Mouse (Mus musculus) ES-E14 (cell line): Measurements from ENCODE around the gene Hist1h2bn. TPM values are rescaled to one million over a fixed set of nuclear protein-coding genes. Genes with fewer than 3 reads are reported as not detected.
"Not testable (repeated sequence)": the region's sequence is repeated elsewhere in the genome, so short reads cannot be mapped to it uniquely, and the experiment has no call there.

Experiments
- DNase-seq: peaks from one replicate; pipeline ENCODE4 v3.0.0-alpha.2; 2013; ENCODE audit warnings: low read depth, low spot score
- H3K27ac ChIP-seq: 2 replicates; pipeline ENCODE4 v1.5.1; 2012; ENCODE audit warnings: low read depth, mild to moderate bottlenecking, low read length, moderate library complexity, mixed read lengths; ENCODE audit not compliant: poor library complexity, insufficient read depth, severe bottlenecking
- H3K36me3 ChIP-seq: 2 replicates; pipeline ENCODE4 v1.6.1; 2012; ENCODE audit warnings: mild to moderate bottlenecking, low read length, moderate library complexity, mixed read lengths; ENCODE audit not compliant: control insufficient read depth, poor library complexity, insufficient read depth, severe bottlenecking
- H3K4me1 ChIP-seq, 2 experiments: fragments of 150-350 bp in 1 of 2; sonication (generic) in 1 of 2; 2 replicates each; pipeline ENCODE4 v1.6.1; 2012; ENCODE audit warnings: low read length in 2 of 2, mild to moderate bottlenecking in 1 of 2, mixed read lengths in 1 of 2; ENCODE audit not compliant: control insufficient read depth in 2 of 2, insufficient read depth in 2 of 2, poor library complexity in 1 of 2
- H3K4me3 ChIP-seq, 2 experiments: fragments of 150-350 bp in 1 of 2; sonication (generic) in 1 of 2; 2 replicates each; pipeline ENCODE4 v1.5.1; 2012; ENCODE audit warnings: low read length in 2 of 2, low read depth in 1 of 2, mild to moderate bottlenecking in 1 of 2, mixed read lengths in 1 of 2; ENCODE audit not compliant: insufficient read depth in 1 of 2, poor library complexity in 1 of 2, severe bottlenecking in 1 of 2
- H3K9ac ChIP-seq: 2 replicates; pipeline ENCODE4 v1.6.1; 2012; ENCODE audit warnings: low read depth, mild to moderate bottlenecking, low read length, mixed read lengths; ENCODE audit not compliant: poor library complexity, insufficient read depth, severe bottlenecking
- H3K9me3 ChIP-seq: fragments of 150-350 bp; sonication (generic); 2 replicates; pipeline ENCODE4 v1.6.1; 2012; ENCODE audit warnings: low read depth, mild to moderate bottlenecking, low read length; ENCODE audit not compliant: control insufficient read depth, insufficient read depth
- CHD2 ChIP-seq: IDR thresholded peaks from 2 replicates; pipeline ENCODE4 v1.6.1; 2014; ENCODE audit warnings: mild to moderate bottlenecking, low read depth, low read length, inconsistent platforms
- HCFC1 ChIP-seq: IDR thresholded peaks from 2 replicates; pipeline ENCODE4 v1.6.1; 2012; ENCODE audit warnings: low read length, inconsistent platforms, borderline replicate concordance; ENCODE audit not compliant: insufficient read depth
- MAFK ChIP-seq: IDR thresholded peaks from 2 replicates; pipeline ENCODE4 v1.6.1; 2014; ENCODE audit warnings: mild to moderate bottlenecking, low read depth, low read length, inconsistent platforms; ENCODE audit not compliant: insufficient read depth
- ZC3H11A ChIP-seq: IDR thresholded peaks from 2 replicates; pipeline ENCODE4 v1.6.1; 2012; ENCODE audit warnings: low read depth, mild to moderate bottlenecking, inconsistent platforms, low read length, borderline replicate concordance
- ZNF384 ChIP-seq: IDR thresholded peaks from 2 replicates; pipeline ENCODE4 v1.6.1; 2012; ENCODE audit warnings: low read depth, low read length, inconsistent platforms
- in situ Hi-C, 2 experiments: fragments of 600-800 bp; cut with MboI; formaldehyde crosslinking; loops; one replicate each; pipeline ENCODE4 v1.15.1; 2025; ENCODE audit warnings: low sequenced_read_pairs in 2 of 2, inconsistent platforms in 1 of 2; ENCODE audit not compliant: unreplicated experiment in 2 of 2
- total RNA-seq: library from RNA; depleted of rRNA; stranded (reverse); fragments of 300-350 nt; gene quantifications from 2 replicates; pipeline ENCODE4 v1.2.3, GENCODE M21; 2012; rRNA removed

Hist1h2bn gene
- 306 and 496 TPM in 2 replicates for total RNA-seq

GRCm38 (mm10) chr13:21753524-21754285 lies at the start of gene Hist1h2bn, which contains the start of gene Hist1h2ak:
Gene Hist1h2bn, plus strand, starts transcription at chr13:21754123.
Gene Hist1h2ak, minus strand, starts transcription at chr13:21753827.
- in situ Hi-C loops, H3K36me3 ChIP-seq, H3K4me1 ChIP-seq, H3K9me3 ChIP-seq: not testable (repeated sequence)
- peak within 1 kb of the TSS; percentile 80 for H3K9ac ChIP-seq
- peak; percentile 88; the same call in 1 of the 2 replicates for TF ChIP-seq CHD2
- peak within 1 kb of the TSS; percentile 85 for H3K27ac ChIP-seq
- DNase-seq, result peak; percentile 79
- H3K4me3 ChIP-seq, result peak within 1 kb of the TSS; percentile 60 to 68

GRCm38 (mm10) chr13:21706669-21707068 lies 47.3 kb upstream of the Hist1h2bn start:
- no peak overlapping the region for H3K9ac ChIP-seq
- in situ Hi-C loops, result loop anchor here in 1 of 2 experiments (25.0 kb wide), 1 partner anchor 544 kb away; no protein-coding TSS in a partner anchor
- TF ChIP-seq MAFK (peak; percentile 93), ZC3H11A (no peak), CHD2 (no peak)
- DNase-seq, result no peak
- peaks cover 0 to 4% of the 10 kb centered on the region in 2 experiments; a peak in 1 of 4 replicates for H3K4me1 ChIP-seq
- no peaks in the 10 kb centered on the region for H3K9me3 ChIP-seq
- no peaks in the 10 kb centered on the region for H3K36me3 ChIP-seq
- no peak overlapping the region for H3K4me3 ChIP-seq
- no peak overlapping the region for H3K27ac ChIP-seq

GRCm38 (mm10) chr13:21710031-21710711 lies 43.8 kb upstream of the Hist1h2bn start:
- Histone ChIP-seq H3K36me3 (no peaks in the 10 kb centered on the region), H3K4me3 (peak overlapping the region; percentile 89 to 96), H3K9me3 (no peaks in the 10 kb centered on the region), H3K27ac (no peak overlapping the region), H3K4me1 (peaks cover 0 to 4% of the 10 kb centered on the region in 2 experiments; a peak in 1 of 4 replicates), H3K9ac (peak overlapping the region; percentile 85)
- peak; percentile 82 for DNase-seq
- no peak for TF ChIP-seq CHD2
- TF ChIP-seq ZC3H11A, result no peak
- no peak for TF ChIP-seq ZNF384
- TF ChIP-seq HCFC1, result no peak
- TF ChIP-seq MAFK, result peak; percentile 86
- in situ Hi-C loops, result loop anchor here in 1 of 2 experiments (25.0 kb wide), 1 partner anchor 548 kb away; no protein-coding TSS in a partner anchor

GRCm38 (mm10) chr13:21710821-21711525 lies 43.0 kb upstream of the Hist1h2bn start:
- Histone ChIP-seq H3K4me3 (peak overlapping the region; percentile 73 to 89), H3K9ac (no peak overlapping the region; the same call in 1 of the 2 replicates), H3K36me3 (no peaks in the 10 kb centered on the region), H3K9me3 (no peaks in the 10 kb centered on the region), H3K4me1 (peaks cover 0 to 4% of the 10 kb centered on the region in 2 experiments; a peak in 1 of 4 replicates), H3K27ac (no peak overlapping the region)
- peak; percentile 40 for DNase-seq
- in situ Hi-C loops, result loop anchor here in 1 of 2 experiments (25.0 kb wide), 1 partner anchor 549 kb away; no protein-coding TSS in a partner anchor
- TF ChIP-seq ZNF384 (peak; percentile 67; the same call in 1 of the 2 replicates), CHD2 (no peak), ZC3H11A (no peak), MAFK (peak; percentile 83), HCFC1 (0 out of 2 replicates have a peak, but pooled peaks have one; percentile 24)
